Mouse (Mus musculus): ENCODE measurements around the gene Lman1l. TPM values are rescaled to one million over a fixed set of nuclear protein-coding genes. Genes with fewer than 3 reads are reported as not detected.

Lman1l gene
- total RNA-seq, 2 experiments from 2014 or later: not detected

DNA sequence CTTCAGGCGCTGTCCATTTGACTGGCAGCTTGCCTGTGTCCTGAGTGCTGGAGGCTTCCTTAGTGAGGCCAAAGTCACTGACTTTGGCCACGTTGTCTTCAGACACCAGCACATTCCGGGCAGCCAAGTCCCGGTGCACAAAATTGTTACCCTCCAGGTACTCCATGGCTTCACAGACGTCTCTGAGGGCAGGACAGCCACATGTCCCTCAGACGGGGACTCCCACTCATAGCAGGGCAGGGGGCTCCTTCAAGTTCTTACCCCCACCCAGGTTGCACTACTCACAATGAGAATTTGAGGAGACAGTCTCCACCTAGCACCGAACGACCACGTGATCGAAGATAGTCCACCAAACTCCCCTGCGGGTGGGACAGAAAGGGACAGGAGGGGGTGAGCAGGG, 7.3 kb upstream of the Lman1l start:
- no peak for ATAC-seq (replicated peaks; ENCODE audit: low FRiP score, poor library complexity, severe bottlenecking)

GRCm38 (mm10) chr9:57627191-57627590, 6.6 kb upstream of the Lman1l start:
- ATAC-seq (replicated peaks; ENCODE audit: low FRiP score, poor library complexity, severe bottlenecking): no peak

DNA sequence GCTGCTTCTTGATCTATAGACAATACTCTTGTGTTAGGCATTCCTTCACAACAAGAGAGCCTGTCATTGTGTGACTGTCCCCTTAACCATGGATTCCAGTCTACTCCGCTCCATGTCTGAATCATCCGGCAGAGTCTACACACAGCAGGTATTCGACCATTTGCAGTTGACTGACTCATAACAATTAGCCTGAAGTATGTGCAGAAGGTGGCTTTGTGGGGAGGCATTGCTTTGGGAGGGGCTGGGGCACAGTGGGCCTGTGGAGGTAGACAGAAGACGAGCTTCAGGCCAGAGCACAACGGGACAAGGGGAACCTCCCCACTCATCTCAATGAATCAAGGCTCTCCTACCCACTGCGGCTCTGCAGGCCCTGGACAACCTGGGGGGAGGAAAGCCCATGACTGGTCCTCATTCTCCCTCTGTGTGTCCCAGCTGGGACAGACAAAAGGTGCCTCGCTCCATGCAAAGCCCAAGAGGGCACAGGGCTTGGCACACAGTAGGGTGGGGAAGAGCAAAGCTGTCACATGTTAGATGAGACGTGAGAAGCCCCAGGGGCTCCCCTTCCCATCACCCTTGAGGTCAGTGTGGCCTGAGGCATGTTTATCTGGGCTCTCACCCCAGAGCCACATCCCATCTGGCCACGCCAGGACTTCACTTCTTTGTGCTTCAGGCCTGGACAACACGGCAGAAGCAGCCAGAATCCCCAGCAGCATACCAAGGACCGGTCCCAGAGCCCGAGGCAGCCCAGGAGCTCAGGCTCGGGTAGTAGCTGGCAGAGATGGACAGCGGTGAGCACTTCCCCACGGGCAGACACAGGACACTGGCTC, 5.3 kb upstream of the Lman1l start:
- no peak for ATAC-seq (replicated peaks; ENCODE audit: low FRiP score, poor library complexity, severe bottlenecking)

- no peak for ATAC-seq (replicated peaks; ENCODE audit: low FRiP score, poor library complexity, severe bottlenecking)
Measured at GRCm38 (mm10) chr9:57624295-57624694, 3.7 kb upstream of the Lman1l start.

DNA sequence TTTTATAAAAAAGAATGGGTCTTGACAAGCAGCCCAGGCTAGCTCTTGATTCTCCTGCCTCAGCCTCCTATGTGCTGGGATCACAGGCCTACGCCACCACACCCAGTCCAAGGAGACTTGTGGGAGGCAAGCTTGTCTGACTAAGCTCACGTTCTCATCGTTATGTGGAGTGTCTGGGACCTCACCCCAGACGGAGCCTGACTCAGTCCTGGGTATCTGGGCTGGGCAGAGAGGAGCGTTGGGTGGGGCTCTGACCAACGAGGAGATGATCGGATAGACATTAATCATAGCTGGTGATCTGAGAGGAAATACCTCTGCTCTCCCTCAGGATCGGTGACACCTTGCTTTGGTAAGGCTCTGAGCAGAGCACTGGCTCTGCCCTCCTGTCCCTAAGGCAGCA, 1.7 kb downstream of the Lman1l start:
- ATAC-seq (replicated peaks; ENCODE audit: low FRiP score, poor library complexity, severe bottlenecking): no peak

GRCm38 (mm10) chr9:57617556-57618169, 2.9 kb downstream of the Lman1l start:
- ATAC-seq (replicated peaks; ENCODE audit: low FRiP score, poor library complexity, severe bottlenecking): no peak

DNA sequence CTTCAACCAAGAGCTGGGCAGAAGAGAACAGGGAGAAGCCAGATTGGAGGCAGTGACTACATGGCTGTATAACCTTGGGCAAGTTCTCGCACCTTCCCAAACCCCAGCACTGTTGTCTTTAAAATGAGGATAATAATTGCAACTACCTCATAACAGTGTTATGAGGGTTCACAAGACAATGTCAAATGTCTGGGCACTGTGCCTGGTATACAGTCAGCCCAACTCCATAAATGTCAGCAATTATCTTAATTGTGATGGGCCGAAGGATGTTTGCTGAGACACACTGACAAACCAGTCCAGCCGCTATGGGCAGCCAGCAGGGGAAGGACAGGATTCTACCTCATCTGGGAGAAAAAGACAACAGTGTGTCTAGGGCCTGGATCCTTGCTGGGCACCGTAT, 5.8 kb downstream of the Lman1l start:
- no peak for ATAC-seq (replicated peaks; ENCODE audit: low FRiP score, poor library complexity, severe bottlenecking)

DNA sequence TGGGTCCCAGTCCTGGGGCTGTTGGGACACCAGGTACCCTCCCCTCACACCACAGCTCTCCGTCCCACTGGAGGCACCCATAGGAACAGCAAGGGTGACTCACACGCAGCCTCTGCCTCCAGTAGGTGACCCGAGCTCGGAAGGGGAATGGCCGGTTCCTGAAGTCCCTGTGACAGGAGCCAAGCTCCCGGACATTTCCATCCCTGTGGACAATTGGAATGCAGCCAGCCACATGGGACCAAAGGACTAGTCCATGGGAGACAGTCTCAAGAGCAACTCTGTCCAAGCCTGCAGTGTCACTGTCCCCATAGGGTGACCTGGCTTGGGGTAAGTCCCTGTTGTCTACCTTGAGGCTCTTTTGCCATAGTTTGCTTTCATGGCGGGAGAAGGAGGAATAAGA, 6.6 kb downstream of the Lman1l start:
- ATAC-seq (replicated peaks; ENCODE audit: low FRiP score, poor library complexity, severe bottlenecking): no peak

GRCm38 (mm10) chr9:57612587-57612986, 8.0 kb downstream of the Lman1l start:
- no peak for ATAC-seq (replicated peaks; ENCODE audit: low FRiP score, poor library complexity, severe bottlenecking)

DNA sequence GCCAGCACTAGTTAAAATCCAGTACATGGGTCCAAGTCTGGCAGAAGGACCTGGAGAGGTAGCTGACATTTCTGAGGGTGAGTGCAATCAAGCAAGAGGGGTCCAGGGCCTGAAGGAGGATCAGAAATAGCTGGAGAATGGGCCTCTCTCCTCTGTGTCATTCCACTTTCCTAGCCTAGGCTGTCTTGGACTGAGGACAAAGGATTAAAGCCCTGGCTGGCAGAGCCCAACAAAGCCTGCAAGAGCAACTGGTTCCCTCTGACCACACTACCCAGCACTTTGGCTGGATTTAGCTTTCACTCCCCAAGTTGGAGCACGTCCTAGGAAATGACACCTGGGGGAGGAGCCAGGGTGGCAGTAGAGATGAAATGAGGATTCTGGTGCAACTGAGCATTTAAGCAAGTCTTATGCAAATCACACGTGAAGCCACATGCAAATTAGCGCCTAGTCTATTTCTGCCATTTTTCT, 10.2 kb downstream of the Lman1l start:
- no peak for ATAC-seq (replicated peaks; ENCODE audit: low FRiP score, poor library complexity, severe bottlenecking)

DNA sequence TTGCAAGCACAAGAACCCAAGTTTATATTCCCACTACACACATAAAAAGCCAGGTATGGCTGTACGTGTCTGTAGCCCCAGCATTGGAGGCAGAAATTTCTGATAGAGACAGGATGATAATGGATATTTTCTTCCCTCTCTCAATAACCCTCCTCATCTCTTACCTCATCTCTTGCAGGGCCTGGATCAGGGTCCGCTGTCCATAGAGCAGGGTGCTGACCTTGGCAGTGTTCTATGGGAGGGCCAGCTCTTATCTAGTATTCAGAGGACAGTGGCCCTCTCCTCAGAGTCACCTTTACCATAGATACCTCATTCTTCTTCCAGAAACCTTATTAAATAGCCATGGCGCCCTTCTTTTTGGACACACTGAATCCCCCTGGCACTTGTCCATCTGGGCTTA, 10.8 kb downstream of the Lman1l start:
- no peak for ATAC-seq (replicated peaks; ENCODE audit: low FRiP score, poor library complexity, severe bottlenecking)

- no peak for ATAC-seq (replicated peaks; ENCODE audit: low FRiP score, poor library complexity, severe bottlenecking)
Measured at GRCm38 (mm10) chr9:57606139-57606851, 14.3 kb downstream of the Lman1l start, which contains the start of gene Cplx3. Cplx3 (minus strand) TSS chr9:57606281.

GRCm38 (mm10) chr9:57605503-57605902, 15.1 kb downstream of the Lman1l start:
- ATAC-seq (replicated peaks; ENCODE audit: low FRiP score, poor library complexity, severe bottlenecking): no peak

- no peak for ATAC-seq (replicated peaks; ENCODE audit: low FRiP score, poor library complexity, severe bottlenecking)
Measured at GRCm38 (mm10) chr9:57604875-57605274, 15.7 kb downstream of the Lman1l start.

GRCm38 (mm10) chr9:57602098-57602497, 18.5 kb downstream of the Lman1l start:
- no peak for ATAC-seq (replicated peaks; ENCODE audit: low FRiP score, poor library complexity, severe bottlenecking)

DNA sequence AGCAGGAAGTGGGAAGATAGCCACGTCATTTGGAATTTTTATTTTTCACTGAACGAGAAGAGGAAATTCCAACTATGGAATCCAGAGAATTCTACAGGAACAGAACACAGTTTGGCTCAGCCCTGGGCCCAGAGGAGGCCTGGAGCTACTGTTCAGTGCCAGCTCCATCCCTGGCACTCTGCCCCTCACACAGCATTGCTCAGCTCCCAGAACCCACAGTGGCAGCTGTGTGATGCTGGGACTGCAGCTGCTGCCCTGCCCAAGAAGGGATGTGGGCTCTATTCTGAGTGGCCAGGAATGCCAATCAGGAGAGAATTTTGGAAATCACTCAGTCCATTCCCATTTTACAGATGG, 19.2 kb downstream of the Lman1l start:
- ATAC-seq (replicated peaks; ENCODE audit: low FRiP score, poor library complexity, severe bottlenecking): no peak

GRCm38 (mm10) chr9:57600620-57601352, 19.8 kb downstream of the Lman1l start:
- ATAC-seq (replicated peaks; ENCODE audit: low FRiP score, poor library complexity, severe bottlenecking): no peak

GRCm38 (mm10) chr9:57598851-57599563, 21.6 kb downstream of the Lman1l start:
- ATAC-seq (replicated peaks; ENCODE audit: low FRiP score, poor library complexity, severe bottlenecking): no peak

DNA sequence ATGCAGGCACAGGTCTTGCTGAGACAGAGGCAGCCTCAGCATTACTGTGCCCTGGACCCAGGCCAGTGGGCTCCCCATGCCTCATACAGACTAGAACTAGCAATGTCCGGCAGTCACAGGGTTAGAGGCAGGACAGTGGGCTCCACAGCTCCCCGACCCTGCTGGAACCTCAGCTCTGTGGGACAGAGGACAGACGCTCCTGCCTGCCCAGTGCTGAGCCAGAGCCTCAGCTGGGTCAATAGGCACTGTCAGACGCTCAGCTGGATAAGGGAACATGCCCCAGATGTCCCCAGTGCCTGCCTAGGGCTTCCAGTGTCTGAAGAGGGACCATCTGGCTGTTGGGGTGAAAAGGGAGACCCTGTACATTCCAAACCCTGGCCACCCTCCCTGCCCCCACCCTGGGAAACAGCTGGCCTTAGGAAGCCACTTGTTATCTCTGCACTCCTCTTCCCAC, 22.6 kb downstream of the Lman1l start:
- no peak for ATAC-seq (replicated peaks; ENCODE audit: low FRiP score, poor library complexity, severe bottlenecking)

Data from erythroblast, adult 5-6 weeks (primary cell).